Mouse (Mus musculus): Measurements from ENCODE around the gene Ptpa.

DNA sequence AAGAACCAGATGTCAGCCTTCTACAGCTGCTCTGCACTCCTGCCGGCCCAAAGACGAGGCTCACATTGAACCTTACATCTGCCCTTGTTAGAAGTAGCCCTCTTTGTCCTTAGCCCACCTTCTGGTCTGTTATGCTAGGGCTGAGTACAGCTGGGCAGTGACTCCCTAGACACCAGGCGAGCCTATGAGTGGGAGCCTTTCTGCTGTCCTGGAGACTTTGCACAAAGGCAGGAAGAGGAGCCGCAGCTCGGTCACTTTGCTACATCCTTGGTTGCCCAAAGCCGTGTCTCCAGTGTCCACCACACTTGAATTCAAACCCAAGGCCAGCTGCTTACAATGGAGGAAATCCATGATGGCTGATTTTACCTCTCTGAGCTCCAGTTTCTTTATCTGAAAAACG lies 32.5 kb downstream of the Ptpa start:
- TF ChIP-seq POLR2A (IDR thresholded peaks at IDR 0.05; ENCODE audit: insufficient read depth, low read length) (no peak), CTCF (IDR thresholded peaks at IDR 0.05; ENCODE audit: low read depth, low read length) (no peak)

Measured in ES-Bruce4 (cell line).